Mouse (Mus musculus) mature B cell (primary cell): ENCODE measurements around the gene Tmem47.

Experiments used
- in situ Hi-C: fragments of 300-500 bp; cut with MboI; formaldehyde crosslinking; loops from 2 replicates; pipeline ENCODE4 v1.14.3; 2019

Tmem47 gene

DNA sequence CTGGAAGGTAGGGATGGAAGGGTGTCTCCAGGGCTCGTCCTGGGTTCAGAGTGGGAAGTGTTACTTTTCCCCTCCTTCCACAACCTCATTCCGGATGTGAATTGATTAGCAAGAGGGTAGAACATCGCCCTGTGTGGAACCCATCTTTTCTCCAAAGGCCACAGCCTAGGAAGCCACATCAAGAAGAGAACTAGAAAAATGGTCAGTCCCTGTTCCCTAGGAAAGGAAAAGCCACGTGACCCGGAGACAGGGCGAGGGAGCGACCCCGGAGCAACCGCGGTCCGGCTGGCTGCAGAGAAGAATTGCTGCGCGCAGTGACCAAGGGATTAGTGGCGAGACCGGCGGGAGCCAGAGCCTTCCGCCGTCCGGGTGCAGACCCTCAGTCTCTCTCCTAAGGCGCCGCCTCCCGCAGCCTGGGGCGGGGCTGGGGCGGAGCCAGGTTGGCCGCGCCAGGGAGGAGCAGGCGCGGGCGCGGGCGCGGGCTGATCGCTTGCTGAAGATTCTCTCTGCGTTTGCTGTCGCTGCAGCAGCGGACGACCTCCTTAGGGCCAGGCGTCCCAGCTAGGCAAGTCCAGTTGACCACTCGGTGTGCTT is at the start of gene Tmem47:
Tmem47 (plus strand) TSS at position 489 of the 594 bp plus-strand sequence.
- in situ Hi-C loops, result no loop called here

- in situ Hi-C loops, result no loop called here
Observed at GRCm38 (mm10) chrX:81070804-81071461, 435 bp downstream of the Tmem47 start.

DNA sequence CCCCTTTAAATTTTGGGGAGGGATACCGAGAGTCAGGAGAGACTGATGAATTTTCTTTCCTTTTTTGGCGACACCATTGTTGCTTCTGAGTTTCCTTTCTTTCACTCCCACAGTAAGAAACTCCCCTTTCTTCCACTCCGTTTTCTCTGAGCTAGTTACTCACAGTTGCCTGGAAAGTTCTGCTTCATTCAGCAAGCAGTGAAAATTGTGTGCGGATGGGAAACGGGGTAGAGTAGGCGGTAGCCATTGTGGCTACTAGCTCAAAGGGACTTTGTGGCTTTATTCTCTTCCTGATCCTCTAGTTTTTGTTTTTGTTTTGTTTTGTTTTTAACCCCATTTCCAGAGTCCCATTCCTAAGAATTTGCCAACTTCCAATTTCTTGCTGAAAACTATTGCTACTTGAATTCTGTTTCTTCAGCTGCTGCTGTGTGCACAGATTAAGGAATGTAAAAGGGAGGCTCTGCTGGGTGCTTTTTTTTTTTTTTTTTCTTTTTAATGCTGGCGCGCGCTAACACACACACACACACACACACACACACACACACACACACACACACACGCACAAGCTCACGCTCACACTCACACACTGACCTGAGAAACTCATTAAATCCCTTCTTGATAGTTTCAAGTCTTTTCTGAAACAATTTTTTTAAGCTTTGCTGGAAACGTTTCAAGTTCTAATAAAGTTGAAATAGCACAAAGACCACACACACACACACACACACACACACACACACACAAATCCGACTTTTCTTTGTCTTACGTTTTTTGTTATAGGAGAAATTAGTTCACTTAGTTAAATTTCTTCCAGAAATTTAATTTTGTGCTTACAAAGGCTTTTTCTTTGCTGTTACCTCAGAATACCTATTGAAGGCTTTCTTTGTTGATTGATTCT is 1.5 kb downstream of the Tmem47 start:
- in situ Hi-C loops, result no loop called here

DNA sequence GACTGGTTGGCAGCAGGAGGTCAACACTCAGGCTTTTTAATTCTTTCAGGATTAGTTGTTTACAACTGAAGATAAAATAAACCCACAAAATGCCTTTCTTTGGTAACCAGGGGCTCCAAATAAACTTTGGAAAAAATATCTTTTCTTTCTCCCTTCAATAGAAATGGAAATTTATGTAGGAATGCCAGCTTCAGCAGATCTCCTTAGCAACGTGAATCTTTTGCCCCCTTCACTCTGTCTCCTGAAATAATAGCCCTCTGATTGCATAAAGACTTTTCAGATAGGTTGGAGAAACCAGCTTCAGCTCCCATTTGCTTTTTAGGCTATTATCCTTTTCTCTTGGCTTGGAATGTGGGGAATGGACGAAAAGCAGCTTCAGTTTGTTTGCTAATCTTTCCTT is 2.2 kb downstream of the Tmem47 start:
- in situ Hi-C loops, result no loop called here

DNA sequence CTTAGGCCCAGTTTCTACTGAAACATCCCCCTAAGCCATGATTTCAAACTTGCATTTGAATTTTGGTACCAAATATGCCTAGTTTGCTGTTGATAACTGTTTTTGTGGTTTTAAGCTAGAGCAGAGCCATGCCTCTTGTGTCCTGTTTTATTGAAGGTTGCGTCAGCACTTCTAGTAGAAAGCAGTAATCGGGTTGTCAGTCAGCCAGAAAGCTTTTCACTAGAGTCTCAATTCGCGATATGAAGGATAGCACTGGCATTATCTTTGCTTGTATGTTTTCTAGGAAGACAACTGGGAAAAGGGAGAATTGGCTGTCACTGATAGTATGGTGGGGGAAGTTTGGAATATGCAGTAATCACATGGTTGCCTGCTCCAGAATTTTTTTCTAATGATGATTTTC is 3.3 kb downstream of the Tmem47 start:
- in situ Hi-C loops, result no loop called here

DNA sequence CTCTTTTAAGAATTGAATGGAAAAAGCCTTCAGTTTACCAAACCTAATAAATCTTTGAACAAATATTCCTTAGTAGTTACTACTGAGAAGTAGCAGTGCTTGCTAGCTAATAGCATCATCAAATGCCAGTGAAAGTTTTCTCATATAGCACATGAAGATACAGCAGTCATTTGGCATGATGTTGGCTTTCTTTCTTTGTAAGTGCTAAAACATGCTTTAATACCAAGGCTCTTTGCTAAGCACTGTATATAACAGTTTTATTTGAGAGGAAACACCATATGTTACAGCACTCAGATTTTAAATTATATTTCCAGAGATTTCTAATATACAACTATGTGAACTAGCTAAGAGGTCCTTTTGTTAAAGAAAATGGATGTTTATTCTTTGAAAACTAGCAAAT is 8.0 kb downstream of the Tmem47 start:
- in situ Hi-C loops, result no loop called here

GRCm38 (mm10) chrX:81080996-81081395 is 10.5 kb downstream of the Tmem47 start:
- in situ Hi-C loops, result no loop called here

DNA sequence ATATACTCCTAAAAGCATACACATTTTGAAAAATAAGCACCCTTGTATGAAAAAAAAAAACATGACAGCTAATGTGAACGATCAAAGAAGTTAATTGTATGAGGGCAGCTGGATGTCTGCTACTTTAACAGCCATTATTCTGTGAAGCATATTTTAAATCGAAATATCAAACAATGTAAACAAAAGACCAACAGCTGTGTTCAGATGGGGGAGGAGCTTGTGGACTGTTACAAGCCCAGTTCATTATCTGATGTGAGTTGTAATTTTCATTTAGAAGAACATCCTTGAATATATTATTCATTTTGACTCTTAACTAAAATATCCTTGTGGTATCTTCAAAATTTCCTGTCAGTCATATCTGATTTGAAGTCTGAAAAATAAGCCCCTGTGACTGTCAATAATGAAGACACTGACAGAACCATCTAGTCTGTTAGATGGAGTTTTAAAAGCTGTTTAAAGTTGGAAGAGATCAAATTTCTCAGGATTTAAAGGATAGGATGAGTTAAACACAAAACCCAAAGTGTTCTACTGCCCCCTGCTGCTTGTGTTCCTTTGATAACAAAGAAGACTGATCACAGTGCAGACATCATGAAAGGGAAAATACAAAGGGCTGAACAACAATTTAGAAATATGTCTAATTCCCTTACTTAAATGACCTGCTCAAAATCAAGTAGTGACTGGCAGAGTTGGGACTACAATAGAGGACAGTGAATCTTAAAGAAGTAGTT is 14.7 kb downstream of the Tmem47 start:
- in situ Hi-C loops, result no loop called here

- in situ Hi-C loops, result no loop called here
Observed at GRCm38 (mm10) chrX:81147416-81147815, 76.9 kb downstream of the Tmem47 start.
